Mouse (Mus musculus) intestine, embryonic 16.5 days (tissue): ENCODE data around the gene Ptpn11. TPM values are rescaled to one million over a fixed set of nuclear protein-coding genes. Genes with fewer than 3 reads are reported as not detected.

Experiments used
- ATAC-seq: fragments of 200-750 bp; cut with Nextera tagmentation; 2 replicates; pipeline ENCODE4 v1.8.0; 2017; ENCODE audit warnings: moderate TSS enrichment, moderate library complexity
- H3K27ac ChIP-seq: fragments of 300-500 bp; sonication (generic); 2 replicates; pipeline ENCODE4 v1.5.1; 2014; ENCODE audit warnings: mild to moderate bottlenecking, low read length
- H3K27me3 ChIP-seq: fragments of 300-500 bp; sonication (generic); replicated peaks from 2 replicates; pipeline ENCODE4 v1.6.1; 2014; ENCODE audit warnings: low read length, control low read depth, mixed read lengths; ENCODE audit not compliant: control insufficient read depth, insufficient read depth
- H3K36me3 ChIP-seq: fragments of 300-500 bp; sonication (generic); 2 replicates; pipeline ENCODE4 v1.6.1; 2014; ENCODE audit warnings: low read length, control low read depth; ENCODE audit not compliant: control insufficient read depth, insufficient read depth
- H3K4me1 ChIP-seq: fragments of 300-500 bp; sonication (generic); 2 replicates; pipeline ENCODE4 v1.6.1; 2014; ENCODE audit warnings: low read length, control low read depth, mixed read lengths; ENCODE audit not compliant: control insufficient read depth, insufficient read depth
- H3K4me2 ChIP-seq: fragments of 300-500 bp; sonication (generic); 2 replicates; pipeline ENCODE4 v1.6.1; 2014; ENCODE audit warnings: low read depth, low read length, control low read depth
- H3K4me3 ChIP-seq: fragments of 300-500 bp; sonication (generic); 2 replicates; pipeline ENCODE4 v1.5.1; 2014; ENCODE audit warnings: mild to moderate bottlenecking, low read length
- H3K9ac ChIP-seq: fragments of 300-500 bp; sonication (generic); 2 replicates; pipeline ENCODE4 v1.6.1; 2014; ENCODE audit warnings: low read depth, low read length
- H3K9me3 ChIP-seq: fragments of 300-500 bp; sonication (generic); 2 replicates; pipeline ENCODE4 v1.6.1; 2016; ENCODE audit warnings: low read length, control low read depth; ENCODE audit not compliant: control insufficient read depth
- WGBS: fragments of 180-500 bp; shearing (Covaris S2); extraction: QIAGEN DNeasy Blood & Tissue Kit; methylation state at CpG from one replicate; pipeline ENCODE4 v1.1.7; 2014; 5-methylcytosine and 5-hydroxymethylcytosine counted together
- polyA plus RNA-seq: library from polyadenylated mRNA; unstranded; fragments of >200 nt; fragmentation: Nextera tagmentation; extraction: Ambion mirVana; gene quantifications from 2 replicates; pipeline ENCODE4 v1.2.1, GENCODE M21; 2015

Ptpn11 gene
- polyA plus RNA-seq, 1 experiment from 2014 or later, result 15.6 TPM

- Histone ChIP-seq H3K4me2 (no peak overlapping the region), H3K27ac (no peak overlapping the region), H3K9me3 (no peaks in the 10 kb centered on the region), H3K4me1 (no peaks in the 10 kb centered on the region; the same call in 1 of the 2 replicates), H3K4me3 (no peak overlapping the region), H3K27me3 (no peaks in the 10 kb centered on the region), H3K36me3 (no peaks in the 10 kb centered on the region; the same call in 1 of the 2 replicates), H3K9ac (no peak overlapping the region)
- WGBS, result 90% methylated on average over 4 of the region's 4 CpGs
- no peak for ATAC-seq
These were observed 18.4 kb downstream of the Ptpn11 start for GRCm38 (mm10) chr5:121172835-121173234.

- H3K9ac ChIP-seq, result no peak overlapping the region
- H3K4me2 ChIP-seq, result no peak overlapping the region
- H3K36me3 ChIP-seq, result peaks cover 6% of the 10 kb centered on the region; the same call in 1 of the 2 replicates
- H3K27ac ChIP-seq, result no peak overlapping the region
- 93% methylated on average over 2 of the region's 2 CpGs for WGBS
- no peaks in the 10 kb centered on the region for H3K4me1 ChIP-seq
- H3K4me3 ChIP-seq, result no peak overlapping the region
- H3K9me3 ChIP-seq, result no peaks in the 10 kb centered on the region
- no peak for ATAC-seq
- no peaks in the 10 kb centered on the region for H3K27me3 ChIP-seq
These were observed 21.6 kb downstream of the Ptpn11 start for GRCm38 (mm10) chr5:121169588-121169987.

GRCm38 (mm10) chr5:121166884-121167283 is 24.3 kb downstream of the Ptpn11 start:
- Histone ChIP-seq H3K9me3 (no peaks in the 10 kb centered on the region), H3K36me3 (peaks cover 15% of the 10 kb centered on the region; the same call in 1 of the 2 replicates), H3K4me1 (no peaks in the 10 kb centered on the region), H3K4me2 (no peak overlapping the region), H3K9ac (no peak overlapping the region), H3K27ac (no peak overlapping the region), H3K4me3 (no peak overlapping the region), H3K27me3 (no peaks in the 10 kb centered on the region)
- no peak for ATAC-seq
- 97% methylated on average over 6 of the region's 6 CpGs for WGBS

- Histone ChIP-seq H3K9ac (no peak overlapping the region), H3K4me3 (no peak overlapping the region), H3K4me2 (no peak overlapping the region), H3K36me3 (peaks cover 16% of the 10 kb centered on the region; the same call in 1 of the 2 replicates), H3K9me3 (no peaks in the 10 kb centered on the region), H3K27me3 (no peaks in the 10 kb centered on the region), H3K27ac (no peak overlapping the region), H3K4me1 (no peaks in the 10 kb centered on the region)
- ATAC-seq, result no peak
- 77% methylated on average over 7 of the region's 7 CpGs for whole genome bisulfite sequencing
These were observed 28.3 kb downstream of the Ptpn11 start for GRCm38 (mm10) chr5:121162923-121163322.

GRCm38 (mm10) chr5:121162285-121162684 is 28.9 kb downstream of the Ptpn11 start:
- Histone ChIP-seq H3K4me2 (no peak overlapping the region), H3K4me1 (no peaks in the 10 kb centered on the region), H3K9me3 (no peaks in the 10 kb centered on the region), H3K36me3 (peaks cover 18% of the 10 kb centered on the region), H3K9ac (no peak overlapping the region), H3K27ac (no peak overlapping the region), H3K27me3 (no peaks in the 10 kb centered on the region), H3K4me3 (no peak overlapping the region)
- ATAC-seq, result no peak
- WGBS, result 83% methylated on average over 5 of the region's 5 CpGs

- no peak for ATAC-seq
- H3K36me3 ChIP-seq, result peaks cover 15% of the 10 kb centered on the region
- no peak overlapping the region for H3K9ac ChIP-seq
- H3K27me3 ChIP-seq, result no peaks in the 10 kb centered on the region
- H3K4me1 ChIP-seq, result no peaks in the 10 kb centered on the region
- H3K9me3 ChIP-seq, result no peaks in the 10 kb centered on the region
- 86% methylated on average over 7 of the region's 7 CpGs for WGBS
- no peak overlapping the region for H3K4me2 ChIP-seq
- H3K27ac ChIP-seq, result no peak overlapping the region
- no peak overlapping the region for H3K4me3 ChIP-seq
These were observed 32.2 kb downstream of the Ptpn11 start for GRCm38 (mm10) chr5:121158966-121159365.

GRCm38 (mm10) chr5:121157489-121157888 is 33.7 kb downstream of the Ptpn11 start:
- no peak overlapping the region for H3K9ac ChIP-seq
- no peak overlapping the region for H3K4me3 ChIP-seq
- H3K27me3 ChIP-seq, result no peaks in the 10 kb centered on the region
- 97% methylated on average over 5 of the region's 5 CpGs for WGBS
- peaks cover 15% of the 10 kb centered on the region for H3K36me3 ChIP-seq
- no peaks in the 10 kb centered on the region for H3K4me1 ChIP-seq
- no peak overlapping the region for H3K27ac ChIP-seq
- no peaks in the 10 kb centered on the region for H3K9me3 ChIP-seq
- no peak overlapping the region for H3K4me2 ChIP-seq
- no peak for ATAC-seq

- H3K9me3 ChIP-seq, result no peaks in the 10 kb centered on the region
- no peak for ATAC-seq
- H3K27ac ChIP-seq, result no peak overlapping the region
- WGBS, result 42% methylated on average over 2 of the region's 2 CpGs
- no peaks in the 10 kb centered on the region for H3K4me1 ChIP-seq
- H3K36me3 ChIP-seq, result peaks cover 13% of the 10 kb centered on the region
- H3K27me3 ChIP-seq, result no peaks in the 10 kb centered on the region
- H3K9ac ChIP-seq, result no peak overlapping the region
- no peak overlapping the region for H3K4me2 ChIP-seq
- H3K4me3 ChIP-seq, result no peak overlapping the region
These were observed 34.2 kb downstream of the Ptpn11 start for GRCm38 (mm10) chr5:121157017-121157416.

- Histone ChIP-seq H3K27ac (no peak overlapping the region), H3K36me3 (peaks cover 11% of the 10 kb centered on the region), H3K9ac (no peak overlapping the region), H3K4me3 (no peak overlapping the region), H3K4me2 (no peak overlapping the region), H3K4me1 (no peaks in the 10 kb centered on the region), H3K27me3 (no peaks in the 10 kb centered on the region), H3K9me3 (no peaks in the 10 kb centered on the region)
- 92% methylated on average over 4 of the region's 4 CpGs for WGBS
- no peak for ATAC-seq
These were observed 35.1 kb downstream of the Ptpn11 start for GRCm38 (mm10) chr5:121156121-121156520.

- H3K9me3 ChIP-seq, result no peaks in the 10 kb centered on the region
- no peak overlapping the region for H3K4me2 ChIP-seq
- H3K36me3 ChIP-seq, result peaks cover 21% of the 10 kb centered on the region
- no peak overlapping the region for H3K27ac ChIP-seq
- no peak overlapping the region for H3K4me3 ChIP-seq
- no peaks in the 10 kb centered on the region for H3K27me3 ChIP-seq
- ATAC-seq, result no peak
- H3K9ac ChIP-seq, result no peak overlapping the region
- H3K4me1 ChIP-seq, result no peaks in the 10 kb centered on the region
- 77% methylated on average over 4 of the region's 4 CpGs for WGBS
These were observed 40.5 kb downstream of the Ptpn11 start for GRCm38 (mm10) chr5:121150684-121151083.
